Mouse (Mus musculus): Measurements from ENCODE around the gene Cemip.

- TF ChIP-seq EP300 (IDR thresholded peaks at IDR 0.05; ENCODE audit: low read depth) (no peak), CTCF (IDR thresholded peaks at IDR 0.05; ENCODE audit: low read depth) (no peak)
These were observed 81.9 kb downstream of the Cemip start for GRCm38 (mm10) chr7:84004357-84004756.
